Mouse (Mus musculus) limb, embryonic 12.5 days (tissue): ENCODE measurements around the gene Btbd35f19. TPM values are rescaled to one million over a fixed set of nuclear protein-coding genes. Genes with fewer than 3 reads are reported as not detected.
"Not testable (repeated sequence)": the region's sequence is repeated elsewhere in the genome, so short reads cannot be mapped to it uniquely, and the experiment has no call there.

Source experiments
- ATAC-seq: fragments of 200-750 bp; cut with Nextera tagmentation; 2 replicates; pipeline ENCODE4 v1.8.0; 2017; ENCODE audit warnings: low read depth, moderate TSS enrichment; ENCODE audit not compliant: insufficient number of reproducible peaks, insufficient read depth, low FRiP score, low TSS enrichment
- H3K27ac ChIP-seq: fragments of 300-500 bp; sonication (generic); 2 replicates; pipeline ENCODE4 v1.5.1; 2016; ENCODE audit warnings: mild to moderate bottlenecking, moderate library complexity
- H3K27me3 ChIP-seq: fragments of 300-500 bp; sonication (generic); 2 replicates; pipeline ENCODE4 v1.6.1; 2016; ENCODE audit warnings: mild to moderate bottlenecking, moderate library complexity
- H3K36me3 ChIP-seq: fragments of 300-500 bp; sonication (generic); 2 replicates; pipeline ENCODE4 v1.6.1; 2016; ENCODE audit warnings: mild to moderate bottlenecking, moderate library complexity
- H3K4me1 ChIP-seq: fragments of 300-500 bp; sonication (generic); replicated peaks from 2 replicates; pipeline ENCODE4 v1.6.1; 2016
- H3K4me2 ChIP-seq: fragments of 300-500 bp; sonication (generic); 2 replicates; pipeline ENCODE4 v1.6.1; 2016; ENCODE audit warnings: mild to moderate bottlenecking, moderate library complexity
- H3K4me3 ChIP-seq: fragments of 300-500 bp; sonication (generic); replicated peaks from 2 replicates; pipeline ENCODE4 v1.5.1; 2016; ENCODE audit warnings: mild to moderate bottlenecking
- H3K9ac ChIP-seq: fragments of 300-500 bp; sonication (generic); replicated peaks from 2 replicates; pipeline ENCODE4 v1.6.1; 2016; ENCODE audit warnings: mild to moderate bottlenecking, moderate library complexity
- H3K9me3 ChIP-seq: fragments of 300-500 bp; sonication (generic); 2 replicates; pipeline ENCODE4 v1.6.1; 2016; ENCODE audit warnings: mild to moderate bottlenecking, moderate library complexity
- WGBS: fragments of 180-500 bp; shearing (Covaris S2); methylation state at CpG from one replicate; pipeline ENCODE4 v1.1.7; 2016; 5-methylcytosine and 5-hydroxymethylcytosine counted together
- polyA plus RNA-seq: library from polyadenylated mRNA; unstranded; fragments of >200 nt; fragmentation: Nextera tagmentation; extraction: Ambion mirVana; gene quantifications from 2 replicates; pipeline ENCODE4 v1.2.1, GENCODE M21; 2016

Btbd35f19 gene
- polyA plus RNA-seq, result not detected in 2 replicates

- ATAC-seq, result not testable (repeated sequence)
Observed at GRCm38 (mm10) chrX:31383818-31384217, at the start of gene Btbd35f19. TSS of gene Btbd35f19 (minus strand) at chrX:31383918.

GRCm38 (mm10) chrX:31341924-31342323 is 41.8 kb downstream of the Btbd35f19 start:
- H3K27ac ChIP-seq, H3K4me2 ChIP-seq, H3K36me3 ChIP-seq, ATAC-seq, H3K9ac ChIP-seq, H3K4me1 ChIP-seq, H3K9me3 ChIP-seq, H3K4me3 ChIP-seq, H3K27me3 ChIP-seq: not testable (repeated sequence)
- WGBS, result 73% methylated on average over 2 of the region's 4 CpGs

More at GRCm38 (mm10) chrX:31383818-31384217, at the start of gene Btbd35f19:
- H3K27me3 ChIP-seq, H3K9me3 ChIP-seq, H3K4me2 ChIP-seq, H3K4me1 ChIP-seq, H3K27ac ChIP-seq, H3K9ac ChIP-seq, H3K4me3 ChIP-seq, H3K36me3 ChIP-seq: not testable (repeated sequence)
- no CpG with 5 or more reads among the region's 4 CpGs for WGBS

- H3K4me1 ChIP-seq, H3K9ac ChIP-seq, H3K36me3 ChIP-seq, H3K4me2 ChIP-seq, ATAC-seq, H3K4me3 ChIP-seq, H3K27me3 ChIP-seq, H3K27ac ChIP-seq, H3K9me3 ChIP-seq: not testable (repeated sequence)
- no CpG with 5 or more reads among the region's 4 CpGs for WGBS
Observed at GRCm38 (mm10) chrX:31336154-31336553, 47.6 kb downstream of the Btbd35f19 start, which contains the start of gene Btbd35f26. TSS of gene Btbd35f26 (plus strand) at chrX:31336454.

Other genes with a start within 250 kb of the Btbd35f19 start
- not detected in 2 replicates for gene Spin2f, start 130.0 kb downstream of the Btbd35f19 start, polyA plus RNA-seq
- not detected in 2 replicates for gene Btbd35f26, start 47.5 kb downstream of the Btbd35f19 start, polyA plus RNA-seq
- not detected in 2 replicates for gene Gm21883, start 190.4 kb upstream of the Btbd35f19 start, polyA plus RNA-seq
- gene Spin2e, start 235.0 kb upstream of the Btbd35f19 start, polyA plus RNA-seq, result not detected in 2 replicates